Mouse (Mus musculus) layer of hippocampus, adult 18-20 months (tissue): ENCODE results near the gene Xrcc4. TPM values are rescaled to one million over a fixed set of nuclear protein-coding genes. Genes with fewer than 3 reads are reported as not detected.
A peak's percentile ranks its signal among the peaks of the same experiment; 100 is the strongest.

ENCODE experiments used
- DNase-seq, 2 experiments: peaks; one replicate each; pipeline ENCODE4 v3.0.0; 2022; ENCODE audit warnings: low spot score in 2 of 2
- total RNA-seq, 2 experiments: library from RNA; stranded (reverse); gene quantifications; 2 replicates each; pipeline ENCODE4 v1.2.3; 2021

Xrcc4 gene
- total RNA-seq, 2 experiments from 2014 or later = 15.4 to 16.6 TPM

GRCm38 (mm10) chr13:89740243-89741115, 348.9 kb downstream of the Xrcc4 start:
- peak; percentile 52 to 82 for DNase-seq

DNA sequence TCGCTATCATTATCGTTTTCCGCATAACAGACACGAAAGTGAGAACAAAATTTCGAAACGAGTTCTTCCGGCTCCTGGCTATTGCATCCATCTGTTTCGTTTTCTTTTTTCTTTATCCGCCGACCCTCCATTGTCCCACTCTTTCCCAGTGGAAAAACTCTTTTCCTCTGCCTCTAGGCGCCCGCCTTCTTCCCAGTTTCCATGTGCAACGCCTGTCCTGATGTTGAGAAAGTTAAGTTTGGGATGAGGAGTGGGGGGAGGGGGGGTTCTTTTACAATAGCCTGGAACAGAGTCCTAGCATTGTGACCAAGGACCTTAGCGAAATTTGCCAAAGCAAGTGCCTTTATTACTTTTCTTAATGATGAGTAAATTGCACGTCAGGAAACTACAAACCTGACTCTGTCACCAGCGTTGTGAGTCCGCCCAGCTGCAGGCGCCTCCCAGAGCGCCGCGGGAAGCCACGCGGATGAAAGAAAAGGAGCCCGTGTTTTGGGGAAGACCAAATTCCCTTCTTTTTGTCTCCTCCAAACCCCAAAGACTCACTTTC, 349.6 kb downstream of the Xrcc4 start:
- no peak for DNase-seq

- peak in 1 of 2 experiments; percentile 33 for DNase-seq
These were observed 350.4 kb downstream of the Xrcc4 start for GRCm38 (mm10) chr13:89738776-89739695.

DNA sequence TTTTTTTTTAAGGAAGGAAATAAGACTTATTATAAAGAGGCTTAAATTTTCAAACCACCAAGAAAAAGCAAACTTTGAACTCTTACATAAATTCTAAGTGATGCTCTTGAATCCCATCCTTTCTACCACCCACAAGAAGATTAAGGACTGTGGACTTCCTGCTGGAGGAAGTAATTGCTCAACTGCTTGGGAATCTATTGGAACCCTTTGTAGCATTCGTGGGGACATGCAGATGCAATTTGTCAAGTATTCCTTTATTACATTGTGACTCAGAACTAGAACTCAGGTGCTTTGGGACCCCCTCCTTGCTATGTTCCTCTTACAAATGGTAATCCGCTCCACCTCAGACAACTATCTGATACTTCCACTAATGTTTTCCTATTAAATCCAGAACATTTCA, 351.1 kb downstream of the Xrcc4 start:
- no peak for DNase-seq

- no peak for DNase-seq
These were observed 354.3 kb downstream of the Xrcc4 start for GRCm38 (mm10) chr13:89735111-89735510.

DNA sequence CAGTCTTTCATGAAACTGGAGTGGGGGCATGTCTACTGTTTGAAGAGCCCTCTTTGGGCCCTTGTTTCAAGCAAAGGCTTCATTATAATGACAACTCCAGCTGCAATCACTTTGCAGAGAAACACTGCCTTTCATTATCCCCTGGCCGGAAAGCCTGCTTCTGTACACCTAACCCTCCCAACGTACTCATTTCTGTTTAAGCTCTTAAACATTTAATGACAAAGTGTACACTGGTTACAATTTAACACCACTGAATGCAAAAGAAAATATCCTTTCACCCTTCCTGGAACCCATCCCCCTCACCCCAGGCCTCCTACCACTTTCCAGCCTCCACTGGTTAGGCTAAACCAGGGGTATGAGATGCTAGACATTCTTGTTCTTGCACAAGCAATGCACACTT, 362.9 kb downstream of the Xrcc4 start:
- DNase-seq = no peak

Other genes starting within 250 kb of the Xrcc4 start
- gene Tmem167, start 485 bp downstream of the Xrcc4 start, total RNA-seq = 10 to 100 TPM; 20.5 to 20.8 TPM